Mouse (Mus musculus) left cerebral cortex, postnatal 10 days (tissue): ENCODE measurements at regions not wholly inside any gene's neighbourhood (a gene's known extent, or its start where the extent isn't known, plus 50 kb on each side); places are given as distances from the start of the nearest gene placed in this dataset.

ENCODE experiments used
- DNase-seq, 2 experiments: peaks; one replicate each; pipeline ENCODE4 v3.0.0; 2021 to 2022; ENCODE audit warnings: low spot score in 2 of 2, mixed read lengths in 1 of 2; ENCODE audit errors: extremely low spot score in 1 of 2
- intact Hi-C: fragments of 180-260 bp; cut with DNase I; formaldehyde crosslinking; loops from one replicate; pipeline ENCODE4 v1.15.1; 2025

DNA sequence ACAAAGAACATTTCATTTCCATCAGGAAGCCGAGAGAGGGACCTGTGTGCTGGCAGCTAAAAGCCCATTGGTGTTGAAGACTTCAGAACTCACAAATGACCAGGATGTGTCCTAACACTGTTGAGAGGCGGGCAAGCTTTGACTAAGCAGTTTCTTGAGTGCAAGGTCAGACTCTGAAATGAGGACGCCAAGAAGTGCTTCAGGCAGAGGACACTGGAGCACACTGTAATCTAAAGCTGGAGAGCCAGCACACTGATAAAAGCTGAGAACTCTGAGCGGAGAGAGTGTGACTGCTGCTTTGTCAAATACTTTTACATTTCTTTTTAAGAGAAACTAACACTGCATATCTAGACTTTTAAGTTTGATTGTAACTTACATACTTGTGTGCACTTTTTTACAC, 72.5 kb upstream of the Dph5 start:
- intact Hi-C loops: no loop called here
- no peak for DNase-seq

DNA sequence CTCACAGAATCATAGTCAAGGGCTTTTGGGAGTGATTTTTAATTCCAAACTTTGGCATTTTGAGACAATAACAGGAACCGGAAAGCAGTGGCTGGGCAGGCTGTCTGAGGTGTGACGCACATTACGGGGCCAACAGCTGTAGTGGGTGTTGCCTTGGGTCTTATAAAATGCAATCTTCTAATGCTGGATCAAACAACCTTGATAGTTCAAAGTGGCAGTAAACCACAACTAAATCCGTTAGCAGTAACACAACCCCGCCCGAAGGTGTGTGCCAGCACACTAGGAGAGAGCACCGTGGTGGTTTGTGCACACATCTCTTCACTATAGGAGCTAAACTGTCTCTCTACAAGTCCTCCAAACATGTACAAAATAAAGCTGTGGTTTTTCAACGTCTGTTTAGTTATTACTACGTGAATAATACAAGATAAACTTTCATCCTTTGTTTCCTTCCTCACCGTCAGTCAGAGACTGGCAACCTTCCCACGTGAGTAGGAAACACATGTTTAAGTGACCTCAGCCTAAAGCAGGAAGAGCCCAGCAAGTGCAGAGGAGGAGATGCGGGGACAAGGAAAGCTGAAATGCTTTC, 72.0 kb upstream of the Dph5 start:
- intact Hi-C loops: no loop called here
- peak in 1 of 2 experiments; percentile 55 for DNase-seq

DNA sequence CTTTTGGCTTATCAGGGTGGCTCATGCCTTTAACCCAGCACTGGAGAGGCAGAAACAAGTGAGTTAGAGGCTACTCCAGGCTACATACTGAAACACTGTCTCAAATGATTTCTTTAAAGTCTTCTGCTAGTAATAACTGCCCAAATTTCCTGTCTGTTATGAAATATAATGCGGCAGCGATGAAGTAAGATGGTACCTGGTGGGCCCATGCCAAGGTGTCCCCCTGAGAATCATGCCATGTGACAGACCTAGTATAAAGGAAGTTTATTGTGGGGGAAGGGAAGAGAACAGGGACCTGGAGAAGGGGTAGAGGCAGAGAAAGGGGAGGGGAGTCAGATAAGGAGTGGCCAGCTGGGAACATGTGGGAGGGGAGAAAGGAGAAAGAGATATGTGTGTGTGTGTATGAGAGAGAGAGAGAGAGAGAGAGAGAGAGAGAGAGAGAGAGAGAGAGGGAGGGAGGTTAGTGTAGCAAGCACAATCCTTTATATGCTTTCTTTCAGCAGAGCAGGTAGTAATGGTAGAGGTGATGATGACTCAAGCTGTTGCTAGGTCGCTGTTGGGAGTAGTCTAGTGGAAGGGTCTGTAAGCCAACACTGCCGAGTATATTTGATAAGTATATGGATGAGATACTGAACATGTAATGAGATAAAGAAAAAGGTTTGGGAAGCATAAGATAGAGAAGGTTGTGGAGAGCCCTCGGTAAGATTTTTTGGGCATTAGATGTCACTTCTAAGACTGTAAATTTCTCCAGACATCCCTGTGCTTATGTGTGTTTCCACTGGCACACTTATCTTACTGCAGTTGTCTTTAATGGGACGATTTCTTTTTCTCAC, 71.1 kb upstream of the Dph5 start:
- intact Hi-C loops: no loop called here
- DNase-seq: no peak

DNA sequence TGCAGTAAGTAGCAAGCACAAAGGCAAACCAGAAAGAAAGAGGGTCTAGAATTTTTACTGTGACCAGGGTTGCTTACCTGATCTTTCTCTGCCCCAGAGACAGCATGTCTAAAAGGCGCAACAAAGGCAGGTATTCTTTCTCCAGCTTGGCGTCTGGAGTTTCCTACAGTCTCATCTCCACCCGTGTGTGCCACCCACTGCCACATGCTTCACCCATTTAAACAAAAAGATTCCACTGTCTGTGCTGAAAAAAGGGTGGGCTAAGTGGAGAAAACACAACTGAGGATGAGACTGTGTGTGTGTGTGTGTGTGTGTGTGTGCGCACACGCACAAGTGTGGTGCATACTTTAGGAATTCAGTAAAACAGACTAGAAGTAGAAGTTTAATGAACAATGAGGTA, 69.9 kb upstream of the Dph5 start:
- intact Hi-C loops: no loop called here
- DNase-seq: no peak

DNA sequence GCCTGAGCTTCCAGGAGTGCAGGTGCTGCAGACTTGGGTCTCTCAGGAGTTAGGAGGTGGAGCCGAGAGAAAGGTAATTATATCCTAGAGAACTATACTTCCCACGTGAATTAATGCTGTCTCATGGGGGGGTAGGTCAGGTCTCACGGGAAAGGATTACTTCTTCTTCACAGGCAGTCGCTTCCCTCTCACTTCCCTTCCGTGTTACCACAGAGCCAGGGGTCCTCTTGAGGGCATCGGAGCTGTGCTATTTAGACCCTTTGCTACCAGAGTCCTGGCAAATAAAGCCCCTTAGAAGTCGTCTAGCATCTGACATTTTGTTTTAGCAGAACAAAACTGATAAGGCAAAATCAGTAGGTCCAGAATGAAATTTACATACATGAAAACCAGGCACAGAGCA, 68.9 kb upstream of the Dph5 start:
- intact Hi-C loops: no loop called here
- DNase-seq: no peak

DNA sequence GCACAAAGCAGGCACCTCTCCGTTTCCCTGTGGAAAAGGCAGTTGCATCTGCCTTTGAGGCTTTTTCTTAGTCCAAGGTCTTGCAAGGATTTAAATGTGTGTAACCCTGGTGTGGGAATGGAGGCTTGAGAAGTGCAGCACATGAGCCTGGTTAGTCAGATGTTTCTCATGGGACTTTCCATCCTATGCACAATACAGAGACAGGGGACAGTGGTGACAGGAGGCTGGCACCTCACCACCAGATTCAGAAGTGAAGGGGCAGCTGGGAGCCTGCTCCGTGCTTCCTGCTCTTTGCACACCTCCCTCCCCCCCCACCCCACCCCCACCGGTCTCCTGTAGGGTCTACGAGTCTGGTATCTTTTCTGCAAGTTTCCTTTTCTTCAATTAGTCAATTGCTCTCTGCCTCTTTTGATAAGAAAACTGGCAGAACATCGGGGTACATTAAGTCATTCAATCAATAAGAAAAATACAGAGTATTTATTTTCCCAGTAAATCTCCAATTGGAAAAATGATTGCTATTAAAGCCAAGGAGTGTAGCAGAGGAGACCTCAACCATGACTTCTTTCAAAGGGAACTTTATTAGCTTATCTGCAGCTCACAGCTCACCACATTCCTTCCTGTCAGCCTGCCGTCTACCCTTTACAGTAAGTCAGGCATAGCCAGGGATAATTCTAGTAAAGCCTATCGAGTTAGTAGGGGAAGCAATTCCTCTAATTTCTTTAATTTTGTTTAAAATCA, 68.1 kb upstream of the Dph5 start:
- intact Hi-C loops: no loop called here
- DNase-seq: no peak

DNA sequence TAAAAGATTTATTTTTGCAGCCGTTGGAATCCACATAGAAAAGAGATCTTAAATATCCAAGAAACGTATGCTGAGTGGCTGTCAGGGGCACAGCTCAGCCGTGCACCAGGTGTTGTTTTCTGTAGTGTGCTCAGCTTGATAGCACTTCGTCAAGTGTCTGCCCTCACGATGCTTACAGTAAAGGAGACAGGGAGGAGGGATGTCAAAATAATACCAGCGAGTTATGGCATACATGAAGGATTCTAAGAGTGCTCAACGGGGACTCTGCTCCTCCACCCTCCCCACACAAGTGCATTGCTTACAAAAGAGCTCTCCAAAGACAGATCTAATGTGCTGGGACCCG, 67.5 kb upstream of the Dph5 start:
- no peak for DNase-seq
- intact Hi-C loops: no loop called here

DNA sequence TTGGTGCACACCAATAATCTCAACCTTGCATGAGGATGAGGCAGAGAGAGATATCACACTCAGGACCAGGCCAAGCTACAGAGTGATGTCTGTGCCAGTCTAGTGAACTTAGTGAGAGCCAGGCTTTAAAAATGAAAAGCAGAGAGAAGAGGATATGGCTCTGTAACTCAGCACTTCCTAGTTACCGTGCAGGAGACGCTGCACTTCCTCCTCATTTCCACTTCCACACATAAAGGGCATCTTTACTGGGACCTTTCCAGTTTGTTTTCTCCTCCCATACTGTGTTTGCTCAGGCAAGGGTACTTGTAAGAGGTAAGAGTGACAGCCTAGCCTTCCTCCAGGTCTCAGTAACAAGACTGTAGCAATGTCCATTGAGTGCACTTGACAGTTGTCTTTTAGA, 66.0 kb upstream of the Dph5 start:
- DNase-seq: no peak
- intact Hi-C loops: no loop called here

DNA sequence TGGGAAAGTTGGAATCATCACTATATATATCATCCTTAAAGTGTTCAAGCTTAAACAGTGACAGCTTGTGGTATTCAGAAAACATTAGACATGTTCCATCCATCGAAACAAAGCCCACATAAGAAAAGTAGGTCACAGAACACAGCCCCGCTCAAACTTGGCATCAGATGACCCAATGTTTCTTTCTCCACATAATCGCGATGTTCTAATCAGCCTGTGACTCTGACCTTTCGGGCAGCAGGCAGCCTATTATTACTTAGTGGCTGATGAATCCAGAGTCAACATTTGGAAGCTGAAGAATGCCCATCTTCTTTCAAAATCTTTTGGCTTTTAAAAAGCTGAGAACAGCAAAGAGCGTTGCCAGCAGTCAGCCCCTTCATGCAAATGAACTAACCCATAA, 65.1 kb upstream of the Dph5 start:
- intact Hi-C loops: no loop called here
- DNase-seq: no peak

DNA sequence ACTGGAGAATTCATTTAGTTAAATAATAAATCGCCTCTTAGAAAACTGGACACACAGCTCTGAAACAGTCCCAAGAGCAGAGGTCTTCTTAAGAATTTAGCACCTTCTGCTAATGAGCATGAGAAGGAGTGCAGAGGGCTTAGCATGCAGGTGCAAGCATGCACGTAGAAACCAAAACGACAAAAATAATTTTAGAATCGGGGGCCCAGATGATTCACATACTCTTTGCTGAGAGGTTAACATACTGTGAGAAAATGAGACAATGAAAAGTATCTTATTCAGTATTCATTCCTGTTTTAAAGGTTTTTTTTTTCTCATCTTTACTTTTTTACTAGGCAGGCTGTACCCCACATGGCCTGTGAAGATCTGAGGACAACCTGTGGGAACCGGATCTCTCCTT, 63.9 kb upstream of the Dph5 start:
- intact Hi-C loops: no loop called here
- no peak for DNase-seq

DNA sequence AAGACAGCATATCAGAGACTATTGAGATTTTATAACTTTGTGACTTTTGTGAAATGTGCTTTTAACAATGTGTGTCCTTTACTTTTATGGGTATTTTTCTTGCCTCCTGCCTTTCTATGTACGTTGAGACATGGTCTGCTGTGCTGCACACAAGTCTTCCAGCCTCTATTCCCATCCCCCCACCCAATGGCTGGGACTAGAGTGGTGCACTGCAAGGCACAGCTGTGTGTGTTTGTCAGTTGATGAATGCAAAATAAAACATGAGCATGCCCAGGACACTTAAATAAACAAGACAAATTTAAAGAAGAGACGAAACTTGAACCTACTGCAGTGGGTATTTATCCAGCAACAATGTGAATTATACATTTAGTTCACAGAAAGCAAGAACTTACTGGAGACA, 62.8 kb upstream of the Dph5 start:
- intact Hi-C loops: no loop called here
- no peak for DNase-seq

DNA sequence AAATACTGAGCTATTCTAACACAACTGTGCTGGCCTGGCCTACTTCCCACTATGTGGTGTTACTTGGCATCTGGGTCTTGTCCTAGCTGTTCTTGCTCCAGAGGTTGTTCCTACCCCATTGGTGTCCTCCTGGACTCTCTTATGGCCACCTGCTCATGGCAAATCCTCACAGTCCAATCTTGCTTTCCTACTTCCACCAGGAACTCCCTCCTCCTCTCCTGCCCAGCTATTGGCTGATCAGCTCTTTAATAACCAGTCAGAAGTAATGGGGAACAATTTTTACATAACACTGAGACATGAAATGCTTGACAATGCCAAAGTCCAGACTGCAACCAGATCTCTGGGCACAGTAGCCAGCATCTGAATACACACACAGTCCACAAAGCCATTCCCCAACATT, 52.3 kb upstream of the Dph5 start:
- intact Hi-C loops: no loop called here
- DNase-seq: no peak

DNA sequence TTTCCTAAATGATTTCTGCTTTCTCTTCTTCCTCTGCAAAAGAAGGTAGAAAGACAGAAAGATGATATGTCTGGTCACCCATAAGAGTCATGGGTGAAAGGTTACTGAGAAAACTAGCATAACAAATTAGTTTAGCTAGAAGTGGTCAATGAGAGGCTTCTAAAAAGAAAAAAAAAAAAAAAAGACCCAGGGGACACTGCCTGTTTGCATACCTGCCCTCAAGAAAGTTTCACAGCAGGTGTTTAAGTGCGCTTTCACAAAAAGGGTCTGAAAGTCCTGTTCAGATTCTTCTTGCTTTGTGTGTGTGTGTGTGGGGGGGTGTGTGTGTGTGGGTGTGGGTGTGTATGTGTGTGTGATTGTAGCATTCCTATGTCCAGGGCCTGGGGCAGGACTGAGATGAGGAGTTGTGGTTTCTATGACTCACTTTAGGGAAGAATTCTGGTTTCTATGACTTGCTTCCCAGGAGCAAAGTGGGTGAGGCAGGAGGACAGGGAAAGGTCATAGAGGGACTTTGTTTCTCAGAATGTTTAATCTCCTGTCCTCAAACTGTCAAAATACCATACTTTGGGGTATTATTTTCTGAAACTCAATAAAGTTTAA, 49.9 kb upstream of the Dph5 start:
- intact Hi-C loops: no loop called here
- no peak for DNase-seq
